Mouse (Mus musculus) induced T-regulatory cell, adult 2 months (primary cell): Measurements from ENCODE around the gene Gm10406.
"Not testable (repeated sequence)": the region's sequence is repeated elsewhere in the genome, so short reads cannot be mapped to it uniquely, and the experiment has no call there.

Experiments used
- DNase-seq: peaks from one replicate; pipeline ENCODE4 v3.0.0-alpha.2; 2012; ENCODE audit warnings: low read depth

Gm10406 gene

DNA sequence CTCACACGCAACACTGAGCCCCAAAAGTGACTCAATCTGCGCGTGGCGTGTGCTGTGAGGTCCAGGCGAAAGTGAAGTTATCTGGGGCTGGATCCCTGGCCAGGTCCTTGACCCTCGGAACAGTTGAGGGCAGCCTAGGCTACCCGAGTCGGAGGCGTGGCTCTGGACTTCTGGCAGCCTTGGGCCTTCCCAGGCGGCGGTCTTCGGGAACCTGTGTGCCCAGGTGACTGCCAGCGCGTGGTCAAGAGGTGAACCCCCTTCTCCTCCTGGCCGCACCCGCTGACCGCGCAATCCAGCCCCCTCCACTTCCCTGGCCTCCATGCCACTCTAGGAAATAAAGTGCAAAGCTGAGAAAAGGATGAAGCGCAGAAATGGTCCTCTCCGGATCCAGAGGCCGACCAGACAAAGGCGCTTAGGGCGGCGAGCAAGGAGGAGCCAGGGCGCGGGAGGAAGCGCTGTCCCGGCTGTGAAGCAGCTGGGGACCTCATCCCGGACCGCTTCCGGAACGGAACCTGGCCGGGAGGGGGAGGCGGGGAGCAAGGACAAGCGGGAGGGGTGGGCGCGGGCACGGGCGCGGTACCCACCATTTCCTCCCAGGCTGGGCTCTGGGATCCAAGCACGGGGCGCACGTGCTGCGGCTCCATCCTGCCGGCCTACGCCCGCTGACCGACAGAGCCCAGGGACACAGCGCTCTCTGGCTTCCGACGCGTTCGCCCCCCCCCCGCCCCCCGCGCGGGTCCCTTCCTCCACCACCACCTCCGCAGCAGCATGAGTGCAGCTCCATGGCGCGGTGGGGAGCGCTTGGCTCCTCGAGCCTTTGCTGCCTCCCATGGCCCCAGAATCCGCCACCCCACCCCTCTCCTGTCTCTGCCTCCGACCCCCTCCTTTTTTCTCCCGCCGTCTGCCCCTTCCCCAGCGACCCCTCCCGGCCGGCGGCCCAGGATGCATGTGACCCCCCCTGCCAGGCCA is at the start of gene Gm10406:
TSS of gene Gm10406 (minus strand) at position 669 of the 969 bp plus-strand sequence.
- DNase-seq = peak; percentile 20

- not testable (repeated sequence) for DNase-seq
These were observed 17.6 kb upstream of the Gm10406 start, which contains the start of gene Gm3685 for GRCm38 (mm10) chr14:7044870-7045269. Gene Gm3685 (minus strand): TSS chr14:7044970.

GRCm38 (mm10) chr14:7026274-7026673 is 975 bp downstream of the Gm10406 start:
- DNase-seq = peak; percentile 0

DNA sequence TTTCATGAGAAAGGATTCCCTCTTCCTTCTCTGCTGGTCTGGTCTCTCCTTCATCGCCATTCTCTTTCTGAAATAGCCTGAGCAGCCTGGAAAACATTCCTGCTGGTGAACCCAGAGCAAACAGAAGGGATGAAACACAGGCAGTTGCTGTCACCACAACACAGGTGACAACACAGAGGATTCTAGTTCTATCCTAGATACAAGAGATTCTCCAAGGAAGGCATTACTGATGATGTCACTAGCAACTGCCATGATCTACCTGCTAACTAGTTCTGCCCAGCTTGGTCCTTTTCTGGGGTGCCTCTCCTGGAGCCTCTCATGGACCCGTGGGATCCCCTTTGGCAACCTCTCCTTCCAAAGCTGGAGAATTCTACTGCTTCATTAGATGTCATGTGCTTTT is 53.5 kb downstream of the Gm10406 start, which contains the start of gene Gm6356:
TSS of gene Gm6356 (minus strand) at position 101 of the 400 bp plus-strand sequence.
- not testable (repeated sequence) for DNase-seq
